Mouse (Mus musculus): ENCODE data around the gene Calm3.
A peak's percentile ranks its signal among the peaks of the same experiment; 100 is the strongest.

Calm3 gene

DNA sequence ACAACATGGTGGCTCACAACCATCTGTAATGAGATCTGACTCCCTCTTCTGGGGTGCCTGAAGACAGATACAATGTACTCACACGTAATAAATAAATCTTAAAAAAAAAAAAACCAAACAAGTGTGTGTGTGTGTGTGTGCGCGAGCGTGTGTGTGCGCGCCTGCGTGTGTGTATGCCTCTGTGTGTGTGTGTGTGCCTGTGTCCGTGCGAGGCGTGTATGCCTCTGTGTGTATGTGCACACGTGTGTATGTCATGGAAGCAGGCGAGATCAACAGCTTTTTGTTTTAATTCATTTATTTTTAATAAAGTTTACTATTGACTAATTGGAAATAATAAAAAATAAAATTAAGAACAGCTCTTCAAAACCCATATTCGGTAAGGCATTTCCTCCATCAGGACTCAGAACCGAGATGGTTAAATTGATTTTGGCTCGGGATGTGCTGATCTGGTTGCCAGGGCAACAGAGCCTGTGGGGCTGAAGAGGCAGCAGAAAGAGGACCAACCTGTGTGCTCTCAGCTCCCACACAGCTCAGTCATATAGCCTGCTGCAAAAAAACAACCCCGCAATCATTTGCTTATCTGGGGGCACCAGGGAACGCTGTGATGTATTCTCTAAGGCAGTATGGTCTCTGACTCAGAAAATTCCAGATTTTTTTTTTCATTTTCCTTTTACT lies 14.3 kb upstream of the Calm3 start:
- no peak for DNase-seq

DNA sequence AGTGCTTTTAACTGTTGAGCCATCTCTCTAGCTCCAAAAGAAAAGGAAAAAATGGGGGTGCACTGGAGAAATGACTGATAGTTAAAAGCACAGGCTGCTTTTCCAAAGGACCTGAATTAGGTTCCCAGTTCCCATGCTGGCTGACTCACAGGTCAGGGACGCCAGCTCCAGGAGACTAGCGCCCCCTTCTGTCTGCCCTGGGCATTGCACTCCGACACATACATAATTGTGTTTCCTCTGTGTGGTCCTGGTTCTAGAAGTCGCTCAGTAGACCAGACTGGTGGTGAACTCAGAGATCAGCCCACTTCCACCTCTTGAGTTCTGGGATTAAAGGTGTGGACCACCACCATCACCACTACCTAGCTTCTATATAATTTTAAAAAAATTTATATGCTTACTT lies 13.4 kb upstream of the Calm3 start:
- DNase-seq, result no peak

- no peak for DNase-seq
These were observed 9.0 kb upstream of the Calm3 start for GRCm38 (mm10) chr7:16932704-16933577.

DNA sequence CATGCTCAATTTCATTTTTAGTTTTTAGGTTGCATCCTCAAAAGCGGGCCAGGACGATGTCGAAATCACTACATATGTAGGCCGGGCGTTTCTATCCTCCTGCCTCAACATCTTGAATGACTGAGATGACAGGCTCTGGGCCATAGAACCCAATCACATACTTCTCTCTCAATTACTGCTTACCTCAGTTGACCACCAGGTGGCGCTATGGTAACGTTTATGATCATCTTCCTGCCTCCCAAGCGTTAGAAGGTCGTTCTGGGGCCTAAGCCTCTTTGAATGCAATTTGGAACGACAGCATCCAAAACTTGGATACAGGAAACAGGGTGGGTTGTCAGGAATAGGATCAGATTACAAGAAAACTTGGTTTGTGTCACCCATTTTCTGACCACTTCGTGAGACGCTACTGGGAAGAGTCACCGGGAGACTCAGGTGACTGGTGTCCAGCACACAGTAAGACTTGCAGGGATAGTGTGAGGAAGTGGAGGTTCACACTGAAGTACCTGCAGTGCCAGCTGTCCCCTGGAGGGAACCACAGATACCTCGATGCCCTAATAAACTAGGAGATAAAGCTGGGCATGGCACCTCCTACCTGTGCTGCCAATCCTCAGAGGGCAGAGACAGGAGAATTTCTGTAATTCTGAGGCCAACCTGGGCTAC lies 8.2 kb upstream of the Calm3 start:
- peak; percentile 71 to 76 for DNase-seq

DNA sequence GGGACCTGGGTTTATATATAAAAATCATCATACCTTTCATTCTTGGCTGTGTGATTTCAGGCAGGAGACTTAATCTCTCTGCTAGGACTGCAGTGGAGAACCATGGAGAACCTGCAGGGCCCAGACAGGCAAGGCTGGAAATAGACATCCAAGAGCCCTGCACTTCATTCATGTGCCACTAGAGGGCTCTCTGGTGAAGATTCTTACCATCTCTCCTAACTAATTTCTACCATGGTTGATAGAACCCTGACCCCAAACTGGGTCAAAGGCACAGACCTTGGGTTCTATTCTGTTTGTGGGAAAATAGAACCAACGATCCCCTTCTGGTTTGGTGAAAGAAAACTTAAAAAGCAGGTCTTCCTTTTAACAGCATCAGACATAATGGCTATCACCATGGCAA lies 6.9 kb upstream of the Calm3 start:
- DNase-seq, result peak; percentile 53 to 56

GRCm38 (mm10) chr7:16928341-16928740 lies 4.4 kb upstream of the Calm3 start:
- no peak for DNase-seq

DNA sequence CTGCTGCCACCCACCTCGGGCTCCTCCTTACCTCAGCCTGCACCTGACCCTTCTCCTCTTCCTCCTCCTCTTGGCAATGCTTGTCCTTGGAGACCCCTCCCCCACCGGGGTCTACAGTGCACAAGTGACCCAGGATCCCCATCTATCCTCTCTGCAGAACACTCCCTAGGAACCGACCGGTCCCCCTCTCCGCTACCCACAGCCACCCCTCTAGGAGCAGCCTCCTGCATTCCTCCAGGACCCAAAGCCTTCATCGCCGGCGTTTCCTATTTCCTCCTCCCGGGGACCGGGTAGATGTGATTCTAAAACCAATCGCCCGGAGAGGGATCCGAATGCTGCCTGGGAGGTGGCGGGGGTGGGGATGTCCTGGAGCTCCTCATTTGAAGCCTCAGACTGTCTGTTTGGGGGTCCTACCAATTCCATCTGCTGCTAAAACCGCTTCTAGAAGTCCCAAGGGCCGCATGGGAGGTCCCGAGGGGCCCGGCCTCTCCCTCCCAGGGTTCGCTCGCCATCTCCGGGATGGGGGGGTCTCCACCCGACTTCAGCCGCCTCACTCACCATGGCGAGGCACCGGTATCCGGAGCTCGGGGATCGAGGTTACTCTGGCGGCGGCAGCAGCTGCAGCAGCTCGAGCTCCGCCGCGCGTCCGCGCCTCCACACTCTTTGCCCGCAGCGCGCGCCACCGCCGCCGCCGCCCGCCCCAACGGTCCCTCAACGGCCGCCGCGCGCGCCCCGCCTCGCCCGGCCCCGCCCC lies 454 bp downstream of the Calm3 start:
- peak in 1 of 2 experiments; percentile 44 for DNase-seq

DNA sequence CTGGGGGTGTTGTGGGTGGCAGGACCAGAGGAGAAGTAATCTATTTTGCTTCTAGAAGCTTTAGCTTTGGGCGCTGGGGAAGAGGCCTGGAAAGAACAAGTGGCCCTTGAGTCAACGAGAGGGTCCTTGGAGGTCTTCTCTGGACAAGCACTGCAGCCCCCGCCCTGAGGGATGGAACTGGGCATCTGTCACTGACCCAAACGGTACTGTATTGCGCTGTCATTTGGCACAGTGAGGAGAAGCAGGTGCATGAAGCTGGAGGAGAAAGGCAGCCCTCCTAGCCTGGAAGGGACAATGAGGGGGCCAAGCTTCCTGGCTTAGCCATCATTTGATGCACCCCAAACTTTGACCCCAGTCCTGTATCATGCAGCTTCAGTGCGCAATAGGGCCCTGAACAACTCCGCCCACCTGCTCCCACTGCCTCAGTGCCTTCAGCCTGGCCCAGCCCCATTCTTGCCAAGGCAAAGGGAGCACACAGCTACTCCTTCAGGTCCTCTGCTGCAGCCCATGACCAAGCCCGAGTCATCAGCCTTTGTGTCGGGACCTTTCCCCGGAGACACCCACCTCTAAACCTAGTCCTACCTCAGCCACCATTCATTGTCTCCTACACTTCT lies 1.4 kb downstream of the Calm3 start:
- DNase-seq, result no peak

- DNase-seq, result no peak
These were observed 2.0 kb downstream of the Calm3 start for GRCm38 (mm10) chr7:16921881-16922335.

GRCm38 (mm10) chr7:16920818-16921791 lies 2.8 kb downstream of the Calm3 start:
- DNase-seq, result no peak

GRCm38 (mm10) chr7:16920150-16920579 lies 3.7 kb downstream of the Calm3 start:
- no peak for DNase-seq

DNA sequence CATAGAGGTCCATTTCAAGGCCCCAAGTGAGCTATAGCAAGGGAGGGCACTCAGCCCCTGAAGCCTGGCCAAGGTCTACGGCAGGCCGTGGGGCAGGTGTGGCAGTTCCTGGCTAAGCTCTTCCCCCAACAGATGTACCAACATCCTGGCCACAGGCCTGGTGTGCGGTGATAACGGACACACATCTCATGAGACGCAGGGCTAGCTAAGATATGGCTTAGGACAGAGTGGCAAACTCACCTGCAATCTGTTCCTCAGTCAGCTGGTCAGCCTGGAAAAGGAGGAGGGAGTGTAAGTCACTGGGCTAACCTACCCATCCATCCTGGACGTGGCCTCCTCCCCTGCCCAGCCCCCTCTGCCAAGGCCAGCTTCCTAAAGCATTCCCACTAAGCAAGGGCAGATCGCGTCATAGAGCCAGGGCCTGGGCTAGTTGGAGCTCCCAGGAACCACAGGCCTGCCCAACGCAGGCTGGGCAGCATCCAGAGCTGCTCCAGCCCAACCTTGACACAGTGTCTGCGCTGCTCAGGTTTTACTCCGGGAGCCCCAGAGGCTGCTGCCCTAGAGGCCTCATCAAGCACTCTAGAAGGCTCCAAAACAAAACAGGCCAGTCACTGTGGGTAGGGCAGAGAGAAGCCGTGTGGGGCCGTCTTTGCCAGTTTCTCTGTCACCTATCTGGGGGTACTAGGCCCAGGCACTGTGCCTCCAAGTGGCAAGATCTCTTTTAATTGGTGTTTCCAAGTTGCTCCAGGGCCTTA lies 4.3 kb downstream of the Calm3 start:
- DNase-seq, result no peak

GRCm38 (mm10) chr7:16918670-16919069 lies 5.2 kb downstream of the Calm3 start:
- no peak for DNase-seq

- DNase-seq, result no peak
These were observed 5.9 kb downstream of the Calm3 start for GRCm38 (mm10) chr7:16918014-16918413.

GRCm38 (mm10) chr7:16917447-16917846 lies 6.5 kb downstream of the Calm3 start:
- no peak for DNase-seq

GRCm38 (mm10) chr7:16916342-16917265 lies 7.3 kb downstream of the Calm3 start:
- no peak for DNase-seq

DNA sequence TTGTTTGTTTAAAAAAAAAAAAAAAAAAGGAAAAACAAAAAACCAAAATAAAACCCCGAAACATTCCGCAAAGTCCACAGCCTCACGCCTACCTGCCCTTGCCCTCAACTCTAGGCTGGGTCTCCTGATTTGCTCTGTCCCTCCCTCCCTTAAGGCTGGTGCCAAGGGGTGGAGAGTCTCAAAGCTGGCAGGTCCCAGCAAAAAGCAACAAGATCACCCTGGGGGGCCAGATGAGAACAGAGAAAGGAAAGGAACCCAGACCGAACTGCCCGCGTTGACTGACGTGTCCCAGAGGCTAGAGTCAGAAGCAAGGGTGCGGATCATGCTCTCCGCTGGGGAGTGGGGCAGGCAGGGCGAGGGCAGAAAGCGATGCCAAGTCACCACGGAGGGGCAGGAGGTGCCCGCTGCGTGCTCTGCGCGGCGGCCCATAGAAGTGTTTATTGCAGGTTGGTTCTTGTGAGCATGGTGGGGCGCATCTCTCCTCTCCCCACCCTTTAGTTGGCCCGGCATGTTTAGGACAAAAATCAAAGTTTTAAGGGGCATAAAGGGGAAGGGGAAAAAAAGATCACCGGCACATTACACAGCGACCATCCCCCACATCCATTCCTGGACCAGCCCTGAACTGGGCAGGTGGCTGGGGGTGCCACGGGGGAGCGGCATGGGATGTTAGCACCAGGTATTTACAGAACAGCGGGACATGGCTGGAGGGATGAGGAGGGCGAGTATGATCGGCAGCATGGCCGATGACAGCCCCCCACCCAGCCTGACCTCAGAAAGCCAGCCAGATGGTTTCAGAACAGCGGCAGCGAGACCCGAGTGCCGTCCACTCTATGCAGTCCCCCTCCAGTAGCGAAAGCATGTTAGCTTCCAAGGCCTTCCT lies 8.2 kb downstream of the Calm3 start:
- no peak for DNase-seq

All from lung, adult 18-20 months (tissue).